Mouse (Mus musculus): Measurements from ENCODE around the gene Nr1h3. TPM values are rescaled to one million over a fixed set of nuclear protein-coding genes. Genes with fewer than 3 reads are reported as not detected.

Nr1h3 gene
- total and polyA plus RNA-seq, 2 experiments from 2014 or later: 1.5 to 1.6 TPM

GRCm38 (mm10) chr2:91142920-91143319 lies 59.7 kb downstream of the Nr1h3 start:
- Histone ChIP-seq H3K36me3 (ENCODE audit: insufficient read depth) (peaks cover 79% of the 10 kb centered on the region), H3K27ac (ENCODE audit: low read depth, low read length) (no peak overlapping the region), H3K4me2 (ENCODE audit: low read depth) (no peak overlapping the region), H3K9ac (no peak overlapping the region), H3K27me3 (ENCODE audit: insufficient read depth, low read length) (no peaks in the 10 kb centered on the region), H3K4me3 (ENCODE audit: low read depth, low read length) (no peak overlapping the region), H3K4me1 (ENCODE audit: insufficient read depth) (no peaks in the 10 kb centered on the region), H3K9me3 (ENCODE audit: low read length) (no peaks in the 10 kb centered on the region)
- DNase-seq (no peak), ATAC-seq (no peak)
- TF ChIP-seq CTCF (IDR thresholded peaks at IDR 0.05; ENCODE audit: low read depth): no peak
- 93% methylated on average over 6 of the region's 6 CpGs for WGBS

GRCm38 (mm10) chr2:91139764-91140163 lies 62.9 kb downstream of the Nr1h3 start:
- no peak for DNase-seq
- 66% methylated on average over 8 of the region's 8 CpGs for WGBS
- TF ChIP-seq CTCF (IDR thresholded peaks at IDR 0.05; ENCODE audit: low read depth): no peak

DNA sequence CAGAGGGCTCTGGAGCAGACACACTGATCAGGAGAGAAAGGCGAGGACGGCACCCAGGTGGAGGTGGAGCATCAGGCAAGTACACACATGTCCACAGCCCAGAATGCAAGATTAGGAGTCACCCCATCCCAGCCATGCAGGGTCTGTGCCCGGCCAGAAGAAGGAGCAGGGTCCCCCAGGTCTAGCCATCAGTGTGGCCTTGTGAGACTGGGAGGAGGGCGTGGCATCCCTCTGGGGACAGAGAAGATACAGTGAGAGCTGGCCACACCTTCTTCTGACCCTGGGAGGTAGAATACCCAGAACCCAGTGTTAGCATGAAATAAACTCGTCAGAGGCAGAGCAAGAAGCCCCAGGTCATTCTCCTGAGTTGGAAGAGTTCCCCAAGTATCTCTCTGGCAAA lies 63.3 kb downstream of the Nr1h3 start:
- Histone ChIP-seq H3K4me2 (ENCODE audit: low read depth) (no peak overlapping the region), H3K27me3 (ENCODE audit: insufficient read depth, low read length) (no peaks in the 10 kb centered on the region), H3K4me1 (ENCODE audit: insufficient read depth) (no peaks in the 10 kb centered on the region), H3K36me3 (ENCODE audit: insufficient read depth) (peaks cover 72% of the 10 kb centered on the region), H3K4me3 (ENCODE audit: low read depth, low read length) (no peak overlapping the region), H3K9ac (no peak overlapping the region), H3K27ac (ENCODE audit: low read depth, low read length) (no peak overlapping the region), H3K9me3 (ENCODE audit: low read length) (no peaks in the 10 kb centered on the region)
- WGBS: 75% methylated on average over 5 of the region's 5 CpGs
- TF ChIP-seq CTCF (IDR thresholded peaks at IDR 0.05; ENCODE audit: low read depth): no peak
- ATAC-seq (no peak), DNase-seq (no peak)

More at GRCm38 (mm10) chr2:91139764-91140163, 62.9 kb downstream of the Nr1h3 start:
- H3K4me3 ChIP-seq (ENCODE audit: low read depth, low read length): no peak overlapping the region
- no peaks in the 10 kb centered on the region for H3K4me1 ChIP-seq (ENCODE audit: insufficient read depth)
- no peak overlapping the region for H3K27ac ChIP-seq (ENCODE audit: low read depth, low read length)
- H3K36me3 ChIP-seq (ENCODE audit: insufficient read depth): peaks cover 76% of the 10 kb centered on the region
- H3K9ac ChIP-seq: no peak overlapping the region
- no peak overlapping the region for H3K4me2 ChIP-seq (ENCODE audit: low read depth)
- H3K9me3 ChIP-seq (ENCODE audit: low read length): no peaks in the 10 kb centered on the region
- no peak for ATAC-seq
- H3K27me3 ChIP-seq (ENCODE audit: insufficient read depth, low read length): no peaks in the 10 kb centered on the region

DNA sequence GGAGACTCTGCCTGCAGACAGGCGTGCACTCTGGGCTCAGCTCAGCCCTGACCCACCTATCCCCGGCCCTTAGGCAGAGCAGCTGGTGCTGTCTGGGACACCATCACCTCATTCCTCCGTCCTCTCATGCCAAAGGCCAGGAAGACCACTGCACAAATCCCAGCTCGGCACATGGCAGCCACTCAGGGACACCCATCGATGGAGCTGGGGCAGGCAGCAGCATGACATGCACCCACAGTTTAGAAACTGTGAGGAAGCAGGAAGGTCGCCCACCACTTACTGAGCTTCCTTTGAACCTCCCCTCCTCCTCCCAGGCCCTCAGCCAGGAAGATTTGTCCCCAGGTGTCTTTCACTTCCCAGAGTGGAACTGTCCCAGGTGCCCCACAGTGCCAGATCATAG lies 65.2 kb downstream of the Nr1h3 start:
- DNase-seq (no peak), ATAC-seq (no peak)
- no peak for TF ChIP-seq CTCF (IDR thresholded peaks at IDR 0.05; ENCODE audit: low read depth)
- H3K27ac ChIP-seq (ENCODE audit: low read depth, low read length): no peak overlapping the region
- peaks cover 60% of the 10 kb centered on the region for H3K36me3 ChIP-seq (ENCODE audit: insufficient read depth)
- 87% methylated on average over 6 of the region's 6 CpGs for WGBS
- H3K9me3 ChIP-seq (ENCODE audit: low read length): no peaks in the 10 kb centered on the region
- no peak overlapping the region for H3K9ac ChIP-seq
- H3K4me2 ChIP-seq (ENCODE audit: low read depth): no peak overlapping the region
- no peaks in the 10 kb centered on the region for H3K4me1 ChIP-seq (ENCODE audit: insufficient read depth)
- no peak overlapping the region for H3K4me3 ChIP-seq (ENCODE audit: low read depth, low read length)
- no peaks in the 10 kb centered on the region for H3K27me3 ChIP-seq (ENCODE audit: insufficient read depth, low read length)

DNA sequence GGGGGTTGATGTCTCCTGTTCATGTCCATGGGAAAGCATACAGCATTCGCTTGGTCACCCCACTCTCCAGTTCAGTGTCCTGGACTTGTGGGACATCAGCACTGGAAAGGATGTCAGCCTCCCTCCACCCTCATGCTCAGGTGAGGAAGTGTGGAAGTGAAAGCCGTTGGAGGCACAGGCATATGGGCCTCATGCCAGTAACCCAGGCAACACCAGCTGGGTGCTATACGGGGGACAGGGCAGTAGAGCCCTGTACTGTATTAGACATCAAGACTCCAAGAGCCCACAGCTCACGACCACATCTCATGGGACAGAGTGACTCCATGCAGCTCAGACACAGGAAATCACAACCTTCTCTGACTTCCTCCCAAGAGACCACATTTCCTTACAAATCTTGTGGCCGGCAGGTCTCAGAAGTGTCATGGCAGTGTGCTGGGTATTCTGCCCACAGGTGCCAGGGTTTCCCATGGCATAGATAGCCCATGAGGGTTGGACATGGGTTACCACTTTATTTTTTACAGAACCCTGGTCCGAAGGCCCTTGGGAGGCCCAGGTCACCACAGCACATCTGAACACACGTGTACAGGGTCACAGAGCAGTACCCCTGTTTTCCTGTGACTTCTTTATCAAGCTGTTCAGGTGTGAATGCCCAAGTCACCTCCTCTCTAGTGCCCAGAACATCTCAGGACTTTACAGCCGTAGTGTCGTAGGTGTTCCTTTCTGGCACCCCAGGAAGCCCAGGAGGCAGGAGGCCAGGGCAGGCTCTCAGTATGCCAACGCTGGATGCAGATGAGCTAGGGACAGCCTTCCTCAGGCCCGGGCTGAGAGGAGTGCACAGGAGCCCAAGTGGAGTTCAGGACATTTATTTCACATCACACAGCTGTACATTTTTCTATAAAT lies 65.9 kb downstream of the Nr1h3 start:
- Histone ChIP-seq H3K27ac (ENCODE audit: low read depth, low read length) (no peak overlapping the region), H3K27me3 (ENCODE audit: insufficient read depth, low read length) (no peaks in the 10 kb centered on the region), H3K4me2 (ENCODE audit: low read depth) (no peak overlapping the region), H3K4me3 (ENCODE audit: low read depth, low read length) (no peak overlapping the region), H3K9ac (no peak overlapping the region), H3K36me3 (ENCODE audit: insufficient read depth) (peaks cover 54% of the 10 kb centered on the region), H3K9me3 (ENCODE audit: low read length) (no peaks in the 10 kb centered on the region), H3K4me1 (ENCODE audit: insufficient read depth) (no peaks in the 10 kb centered on the region)
- ATAC-seq: 0 out of 2 replicates have a peak, but pooled peaks have one; percentile 13
- no peak for DNase-seq
- TF ChIP-seq CTCF (IDR thresholded peaks at IDR 0.05; ENCODE audit: low read depth): no peak
- 81% methylated on average over 11 of the region's 11 CpGs for WGBS

Other genes with a start within 250 kb of the Nr1h3 start
- gene Rapsn, start 167.2 kb downstream of the Nr1h3 start, total RNA-seq (2014; rRNA removed): 0.38 and 1.2 TPM in 2 replicates
- gene Rapsn, start 167.2 kb downstream of the Nr1h3 start, polyA plus RNA-seq (2015; fragmentation: Nextera tagmentation; extraction: Ambion mirVana): 0.93 and 1.1 TPM in 2 replicates
- gene Psmc3, start 148.8 kb downstream of the Nr1h3 start, total RNA-seq (2014; rRNA removed): 184 and 255 TPM in 2 replicates
- 242 and 253 TPM in 2 replicates for gene Psmc3, start 148.8 kb downstream of the Nr1h3 start, polyA plus RNA-seq (2015; fragmentation: Nextera tagmentation; extraction: Ambion mirVana)
- gene Slc39a13, start 132.4 kb downstream of the Nr1h3 start, total RNA-seq (2014; rRNA removed): 25.5 and 26.8 TPM in 2 replicates
- gene Slc39a13, start 132.4 kb downstream of the Nr1h3 start, polyA plus RNA-seq (2015; fragmentation: Nextera tagmentation; extraction: Ambion mirVana): 19.7 and 22.3 TPM in 2 replicates
- gene Spi1, start 120.4 kb downstream of the Nr1h3 start, total RNA-seq (2014; rRNA removed): 2.2 and 3.9 TPM in 2 replicates
- gene Spi1, start 120.4 kb downstream of the Nr1h3 start, polyA plus RNA-seq (2015; fragmentation: Nextera tagmentation; extraction: Ambion mirVana): 4.7 and 5.1 TPM in 2 replicates
- gene Mybpc3, start 84.7 kb downstream of the Nr1h3 start, total RNA-seq (2014; rRNA removed): 0.38 TPM in 1 of 2 replicates, not detected in the other
- 0.04 TPM in 1 of 2 replicates, not detected in the other for gene Mybpc3, start 84.7 kb downstream of the Nr1h3 start, polyA plus RNA-seq (2015; fragmentation: Nextera tagmentation; extraction: Ambion mirVana)
- gene Madd, start 19.0 kb downstream of the Nr1h3 start, total RNA-seq (2014; rRNA removed): 48.9 and 50.0 TPM in 2 replicates
- 20.4 and 28.5 TPM in 2 replicates for gene Madd, start 19.0 kb downstream of the Nr1h3 start, polyA plus RNA-seq (2015; fragmentation: Nextera tagmentation; extraction: Ambion mirVana)
- 32.9 and 39.4 TPM in 2 replicates for gene Acp2, start 51 bp upstream of the Nr1h3 start, total RNA-seq (2014; rRNA removed)
- gene Acp2, start 51 bp upstream of the Nr1h3 start, polyA plus RNA-seq (2015; fragmentation: Nextera tagmentation; extraction: Ambion mirVana): 24.4 and 32.2 TPM in 2 replicates
- gene Ddb2, start 34.1 kb upstream of the Nr1h3 start, total RNA-seq (2014; rRNA removed): 11.2 and 12.9 TPM in 2 replicates
- 10.0 and 10.2 TPM in 2 replicates for gene Ddb2, start 34.1 kb upstream of the Nr1h3 start, polyA plus RNA-seq (2015; fragmentation: Nextera tagmentation; extraction: Ambion mirVana)
- 20.5 and 21.6 TPM in 2 replicates for gene Pacsin3, start 53.1 kb upstream of the Nr1h3 start, total RNA-seq (2014; rRNA removed)
- 18.6 and 22.8 TPM in 2 replicates for gene Pacsin3, start 53.1 kb upstream of the Nr1h3 start, polyA plus RNA-seq (2015; fragmentation: Nextera tagmentation; extraction: Ambion mirVana)
- 44.0 and 59.9 TPM in 2 replicates for gene Arfgap2, start 62.1 kb upstream of the Nr1h3 start, total RNA-seq (2014; rRNA removed)
- gene Arfgap2, start 62.1 kb upstream of the Nr1h3 start, polyA plus RNA-seq (2015; fragmentation: Nextera tagmentation; extraction: Ambion mirVana): 49.0 and 52.8 TPM in 2 replicates
- gene 1110051M20Rik, start 241.9 kb upstream of the Nr1h3 start, total RNA-seq (2014; rRNA removed): 127 and 147 TPM in 2 replicates
- gene 1110051M20Rik, start 241.9 kb upstream of the Nr1h3 start, polyA plus RNA-seq (2015; fragmentation: Nextera tagmentation; extraction: Ambion mirVana): 165 and 182 TPM in 2 replicates

All from forebrain, postnatal 0 days (tissue).